Mouse (Mus musculus): ENCODE data around the gene Tkfc.

GRCm38 (mm10) chr19:10587231-10587630, 18.2 kb downstream of the Tkfc start:
- no peak for TF ChIP-seq CTCF (conservative IDR thresholded peaks at IDR 0.05; ENCODE audit: low read length)
- TF ChIP-seq NANOG (IDR thresholded peaks at IDR 0.05; ENCODE audit: borderline replicate concordance, low read length) = no peak
- no peak for TF ChIP-seq POU5F1 (IDR thresholded peaks at IDR 0.05; ENCODE audit: borderline replicate concordance, low read length)
